Mouse (Mus musculus): ENCODE measurements around the gene Tubb2b. TPM values are rescaled to one million over a fixed set of nuclear protein-coding genes. Genes with fewer than 3 reads are reported as not detected.

Gene Tubb2b
- total and polyA plus RNA-seq, 2 experiments from 2014 or later = 1,072 to 5,538 TPM

DNA sequence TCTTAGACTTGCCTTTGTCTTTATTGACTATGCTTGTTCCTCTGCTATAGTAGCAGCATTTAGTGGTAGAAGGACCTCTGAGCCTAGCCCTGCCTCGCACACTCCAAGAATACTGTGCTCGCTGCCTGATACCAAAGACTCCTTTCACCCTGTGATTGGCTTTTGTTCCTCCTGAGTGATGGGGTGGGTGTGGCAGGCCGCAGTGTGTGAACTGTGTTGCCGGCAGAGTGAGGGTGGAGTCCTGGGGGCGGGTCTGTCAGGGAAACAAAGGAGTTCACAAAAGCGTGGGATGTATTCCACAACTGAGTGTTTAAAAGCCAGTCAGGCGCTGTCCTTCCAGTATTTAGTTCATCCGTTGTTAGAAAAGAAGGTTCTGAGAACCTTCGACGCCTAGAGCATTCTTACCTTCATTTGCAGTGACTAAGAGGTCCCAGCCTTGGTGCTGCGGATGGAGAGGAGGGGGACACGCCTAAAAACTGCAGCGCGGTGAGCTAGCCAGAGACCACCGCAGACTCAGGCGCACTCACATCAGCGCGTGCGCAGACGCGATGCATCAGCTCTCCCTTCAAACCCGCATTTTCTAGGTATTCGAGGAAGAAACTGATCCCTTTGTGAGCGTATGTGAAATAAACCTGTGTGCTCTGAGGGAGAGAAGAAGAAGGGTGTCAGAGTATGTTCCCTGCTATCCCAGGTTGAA, 893 bp upstream of the Tubb2b start:
- H3K4me1 ChIP-seq (ENCODE audit: insufficient read depth) = peaks cover 20% of the 10 kb centered on the region
- ATAC-seq = peak; percentile 73
- H3K9me3 ChIP-seq (ENCODE audit: low read length) = no peaks in the 10 kb centered on the region
- peak overlapping the region; percentile 83 for H3K4me2 ChIP-seq (ENCODE audit: low read depth)
- H3K27me3 ChIP-seq (ENCODE audit: insufficient read depth, low read length) = no peaks in the 10 kb centered on the region
- 1% methylated on average over 24 of the region's 24 CpGs for WGBS
- no peak for TF ChIP-seq CTCF (IDR thresholded peaks at IDR 0.05; ENCODE audit: low read depth)
- peak; percentile 95 for DNase-seq
- peak overlapping the region; percentile 100 for H3K9ac ChIP-seq
- H3K27ac ChIP-seq (ENCODE audit: low read depth, low read length) = peak overlapping the region; percentile 100
- H3K36me3 ChIP-seq (ENCODE audit: insufficient read depth) = no peaks in the 10 kb centered on the region
- peak overlapping the region; percentile 90 for H3K4me3 ChIP-seq (ENCODE audit: low read depth, low read length)

DNA sequence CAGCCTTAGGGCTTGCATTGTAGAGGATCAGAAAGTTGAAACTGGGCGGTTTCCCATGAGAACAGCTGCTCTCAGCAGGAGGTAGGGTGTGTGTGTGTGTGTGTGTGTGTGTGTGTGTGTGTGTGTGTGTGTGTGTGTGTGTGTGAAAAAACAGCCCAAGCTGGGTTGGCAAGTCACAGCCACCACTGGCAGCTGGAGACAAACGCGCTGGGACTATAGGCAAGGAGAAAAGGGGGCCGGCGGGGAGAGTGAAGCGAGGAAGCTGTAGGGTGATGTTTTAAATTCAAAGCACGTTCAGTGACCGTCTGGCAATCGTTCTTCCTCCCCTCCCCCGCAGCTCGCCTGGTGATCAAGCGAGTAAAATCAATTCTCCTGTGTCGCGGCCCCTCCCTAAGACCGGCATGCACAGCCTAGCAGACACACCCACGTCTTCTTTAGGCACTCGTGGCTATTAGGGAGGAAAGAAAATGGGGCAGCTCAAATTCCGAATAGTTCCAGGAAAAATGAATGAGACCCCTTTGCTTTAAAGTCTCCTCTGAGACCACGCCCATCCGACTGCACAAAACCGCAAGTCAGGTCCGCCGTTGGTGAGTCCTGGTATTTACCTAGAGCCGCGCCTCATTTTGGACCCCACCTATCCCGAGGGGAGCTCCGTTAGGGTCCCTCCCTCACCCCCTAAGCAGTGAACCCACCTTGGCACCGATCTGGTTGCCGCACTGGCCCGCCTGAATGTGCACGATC, 611 bp downstream of the Tubb2b start:
- Histone ChIP-seq H3K4me2 (ENCODE audit: low read depth) (peak overlapping the region; percentile 83), H3K27ac (ENCODE audit: low read depth, low read length) (peak overlapping the region; percentile 100), H3K4me3 (ENCODE audit: low read depth, low read length) (peak overlapping the region; percentile 90), H3K36me3 (ENCODE audit: insufficient read depth) (0 out of 2 replicates have a peak, but pooled peaks cover 10% of the 10 kb centered on the region), H3K27me3 (ENCODE audit: insufficient read depth, low read length) (no peaks in the 10 kb centered on the region), H3K9me3 (ENCODE audit: low read length) (no peaks in the 10 kb centered on the region), H3K9ac (peak overlapping the region; percentile 100), H3K4me1 (ENCODE audit: insufficient read depth) (peaks cover 20% of the 10 kb centered on the region)
- DNase-seq (peak; percentile 82), ATAC-seq (peak; percentile 0)
- TF ChIP-seq CTCF (IDR thresholded peaks at IDR 0.05; ENCODE audit: low read depth) = peak; percentile 13; the same call in 1 of the 2 replicates
- WGBS = under 1% methylated on average over 31 of the region's 31 CpGs

DNA sequence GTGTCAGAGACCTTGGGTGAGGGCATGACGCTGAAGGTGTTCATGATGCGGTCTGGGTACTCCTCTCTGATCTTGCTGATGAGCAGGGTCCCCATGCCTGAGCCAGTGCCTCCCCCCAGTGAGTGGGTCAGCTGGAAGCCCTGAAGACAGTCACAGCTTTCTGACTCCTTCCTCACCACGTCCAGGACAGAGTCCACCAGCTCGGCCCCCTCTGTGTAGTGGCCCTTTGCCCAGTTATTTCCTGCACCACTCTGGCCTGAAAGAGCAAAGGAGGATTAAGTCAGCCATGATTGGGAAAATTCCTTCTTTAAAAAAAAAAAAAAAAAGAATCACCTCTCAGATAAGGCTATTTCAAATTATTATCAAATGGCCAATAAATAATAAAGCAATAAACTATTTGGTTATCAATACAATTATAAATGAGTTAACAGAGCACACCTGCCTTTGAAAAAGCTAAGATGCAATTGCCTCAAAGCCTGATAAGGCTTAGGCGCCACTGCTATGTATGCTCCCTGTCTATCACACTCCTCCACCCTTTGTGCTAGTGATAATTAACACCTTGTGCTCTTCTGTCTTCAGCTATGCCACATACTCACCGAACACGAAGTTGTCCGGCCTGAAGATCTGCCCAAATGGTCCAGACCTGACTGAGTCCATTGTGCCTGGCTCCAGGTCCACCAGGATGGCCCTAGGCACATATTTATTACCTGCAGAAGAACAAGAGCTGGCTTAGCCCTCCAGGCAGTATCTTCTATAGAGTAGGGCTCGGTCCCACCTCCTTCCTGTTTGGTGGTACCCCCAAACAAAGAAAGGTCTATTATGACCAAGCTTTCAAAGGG, 1.8 kb downstream of the Tubb2b start:
- DNase-seq (peak; percentile 56), ATAC-seq (no peak)
- peak overlapping the region; percentile 100 for H3K9ac ChIP-seq
- no peaks in the 10 kb centered on the region for H3K9me3 ChIP-seq (ENCODE audit: low read length)
- 0 out of 2 replicates have a peak, but pooled peaks cover 10% of the 10 kb centered on the region for H3K36me3 ChIP-seq (ENCODE audit: insufficient read depth)
- 13% methylated on average over 9 of the region's 9 CpGs for WGBS
- TF ChIP-seq CTCF (IDR thresholded peaks at IDR 0.05; ENCODE audit: low read depth) = no peak
- peaks cover 28% of the 10 kb centered on the region; the same call in 1 of the 2 replicates for H3K4me1 ChIP-seq (ENCODE audit: insufficient read depth)
- H3K4me3 ChIP-seq (ENCODE audit: low read depth, low read length) = peak overlapping the region; percentile 90
- H3K27me3 ChIP-seq (ENCODE audit: insufficient read depth, low read length) = no peaks in the 10 kb centered on the region
- H3K4me2 ChIP-seq (ENCODE audit: low read depth) = peak overlapping the region; percentile 83
- peak overlapping the region; percentile 100 for H3K27ac ChIP-seq (ENCODE audit: low read depth, low read length)

DNA sequence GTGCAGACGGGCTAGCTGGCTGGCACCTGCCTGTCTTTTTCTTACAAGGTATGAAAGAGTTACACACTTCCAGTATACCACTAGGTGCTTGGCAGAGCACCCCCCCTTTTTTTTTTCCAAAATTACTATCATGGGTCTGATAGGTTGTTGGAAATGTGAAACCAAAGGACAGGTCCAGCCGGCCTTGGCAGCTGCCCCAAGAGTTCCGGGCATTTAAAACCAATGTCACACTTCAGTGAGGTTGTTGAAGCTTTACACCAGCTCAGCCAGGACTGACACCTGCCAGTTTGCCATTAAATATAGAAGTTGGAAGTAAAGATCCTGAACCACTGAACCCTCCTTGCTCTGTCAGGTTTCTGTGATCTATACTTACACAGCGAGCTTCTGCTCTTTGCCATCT, 4.6 kb downstream of the Tubb2b start:
- 17% methylated on average over 4 of the region's 4 CpGs for WGBS
- DNase-seq = no peak
- 0 out of 2 replicates have a peak overlapping the region, but pooled peaks have one; percentile 29 for H3K27ac ChIP-seq (ENCODE audit: low read depth, low read length)

DNA sequence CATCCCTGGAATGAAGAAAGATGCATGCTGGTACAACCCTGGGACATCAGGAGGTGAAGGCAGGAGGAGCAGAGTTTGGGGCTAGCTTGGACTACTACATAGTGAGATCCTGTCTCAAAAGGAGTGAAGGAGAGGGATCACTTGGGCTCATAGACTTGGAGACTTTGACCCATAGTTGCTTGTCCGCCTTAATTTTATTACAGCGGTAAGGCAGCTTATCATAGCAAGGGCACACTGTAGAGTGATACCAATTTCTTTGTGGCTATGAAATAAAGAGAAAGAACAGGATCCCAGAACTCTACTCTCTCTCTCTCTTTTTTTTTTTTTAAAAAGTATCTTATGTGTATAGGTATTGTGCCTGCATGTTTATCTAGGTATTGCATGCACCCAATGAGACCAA, 9.7 kb downstream of the Tubb2b start:
- H3K27me3 ChIP-seq (ENCODE audit: insufficient read depth, low read length) = no peaks in the 10 kb centered on the region
- no peak for ATAC-seq
- peaks cover 18% of the 10 kb centered on the region; the same call in 1 of the 2 replicates for H3K4me1 ChIP-seq (ENCODE audit: insufficient read depth)
- TF ChIP-seq CTCF (IDR thresholded peaks at IDR 0.05; ENCODE audit: low read depth) = no peak
- 0 out of 2 replicates have a peak, but pooled peaks cover 10% of the 10 kb centered on the region for H3K36me3 ChIP-seq (ENCODE audit: insufficient read depth)
- H3K4me3 ChIP-seq (ENCODE audit: low read depth, low read length) = no peak overlapping the region
- WGBS = 100% methylated on average over 2 of the region's 2 CpGs
- no peak for DNase-seq
- H3K27ac ChIP-seq (ENCODE audit: low read depth, low read length) = no peak overlapping the region
- H3K9me3 ChIP-seq (ENCODE audit: low read length) = no peaks in the 10 kb centered on the region
- no peak overlapping the region for H3K9ac ChIP-seq
- no peak overlapping the region for H3K4me2 ChIP-seq (ENCODE audit: low read depth)

More for the DNA sequence above, 4.6 kb downstream of the Tubb2b start:
- Histone ChIP-seq H3K4me3 (ENCODE audit: low read depth, low read length) (peak overlapping the region; percentile 40), H3K4me2 (ENCODE audit: low read depth) (peak overlapping the region; percentile 87), H3K4me1 (ENCODE audit: insufficient read depth) (peaks cover 18% of the 10 kb centered on the region; the same call in 1 of the 2 replicates), H3K9me3 (ENCODE audit: low read length) (no peaks in the 10 kb centered on the region), H3K36me3 (ENCODE audit: insufficient read depth) (0 out of 2 replicates have a peak, but pooled peaks cover 14% of the 10 kb centered on the region), H3K9ac (peak overlapping the region; percentile 48), H3K27me3 (ENCODE audit: insufficient read depth, low read length) (no peaks in the 10 kb centered on the region)
- TF ChIP-seq CTCF (IDR thresholded peaks at IDR 0.05; ENCODE audit: low read depth) = no peak
- ATAC-seq = no peak

DNA sequence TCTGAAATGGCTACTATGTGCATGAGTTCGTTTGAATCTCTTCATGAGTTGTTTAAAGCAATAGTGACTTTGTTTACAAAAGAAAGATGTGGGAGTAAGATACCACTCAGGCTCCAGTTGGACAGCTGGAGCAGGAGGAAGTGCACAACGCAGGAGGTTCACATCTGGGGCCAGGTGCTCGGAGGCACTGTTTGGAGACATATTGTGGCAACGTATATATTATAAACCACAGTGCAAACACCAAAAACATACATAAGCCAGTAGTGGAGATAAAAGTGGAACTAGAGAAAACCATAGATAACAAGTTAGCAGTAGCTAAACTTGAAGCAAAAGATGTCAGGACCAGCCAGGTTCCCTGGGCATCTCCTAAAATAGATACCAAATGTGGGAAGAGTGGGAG, 10.9 kb downstream of the Tubb2b start:
- no peak for ATAC-seq
- WGBS = 88% methylated on average over 4 of the region's 4 CpGs
- TF ChIP-seq CTCF (IDR thresholded peaks at IDR 0.05; ENCODE audit: low read depth) = no peak

More for the DNA sequence above, 10.9 kb downstream of the Tubb2b start:
- H3K9me3 ChIP-seq (ENCODE audit: low read length) = no peaks in the 10 kb centered on the region
- H3K4me1 ChIP-seq (ENCODE audit: insufficient read depth) = peaks cover 9% of the 10 kb centered on the region; the same call in 1 of the 2 replicates
- H3K4me2 ChIP-seq (ENCODE audit: low read depth) = no peak overlapping the region
- no peak overlapping the region for H3K4me3 ChIP-seq (ENCODE audit: low read depth, low read length)
- H3K27ac ChIP-seq (ENCODE audit: low read depth, low read length) = no peak overlapping the region
- no peak for DNase-seq
- 0 out of 2 replicates have a peak, but pooled peaks cover 4% of the 10 kb centered on the region for H3K36me3 ChIP-seq (ENCODE audit: insufficient read depth)
- no peak overlapping the region for H3K9ac ChIP-seq
- H3K27me3 ChIP-seq (ENCODE audit: insufficient read depth, low read length) = no peaks in the 10 kb centered on the region
